Mouse (Mus musculus) lung, adult 2 months (tissue): Measurements from ENCODE around the gene Tut7.

ENCODE experiments used
- CTCF ChIP-seq: fragments of 200-500 bp; IDR thresholded peaks from 2 replicates; pipeline ENCODE4 v1.5.1; 2011; ENCODE audit warnings: mild to moderate bottlenecking, low read length, control low read depth; ENCODE audit not compliant: insufficient read depth
- POLR2A ChIP-seq: fragments of 200-500 bp; IDR thresholded peaks from 2 replicates; pipeline ENCODE4 v1.6.1; 2011; ENCODE audit warnings: low read depth, mild to moderate bottlenecking, control low read depth, low read length, borderline replicate concordance; ENCODE audit errors: extremely low read depth

DNA sequence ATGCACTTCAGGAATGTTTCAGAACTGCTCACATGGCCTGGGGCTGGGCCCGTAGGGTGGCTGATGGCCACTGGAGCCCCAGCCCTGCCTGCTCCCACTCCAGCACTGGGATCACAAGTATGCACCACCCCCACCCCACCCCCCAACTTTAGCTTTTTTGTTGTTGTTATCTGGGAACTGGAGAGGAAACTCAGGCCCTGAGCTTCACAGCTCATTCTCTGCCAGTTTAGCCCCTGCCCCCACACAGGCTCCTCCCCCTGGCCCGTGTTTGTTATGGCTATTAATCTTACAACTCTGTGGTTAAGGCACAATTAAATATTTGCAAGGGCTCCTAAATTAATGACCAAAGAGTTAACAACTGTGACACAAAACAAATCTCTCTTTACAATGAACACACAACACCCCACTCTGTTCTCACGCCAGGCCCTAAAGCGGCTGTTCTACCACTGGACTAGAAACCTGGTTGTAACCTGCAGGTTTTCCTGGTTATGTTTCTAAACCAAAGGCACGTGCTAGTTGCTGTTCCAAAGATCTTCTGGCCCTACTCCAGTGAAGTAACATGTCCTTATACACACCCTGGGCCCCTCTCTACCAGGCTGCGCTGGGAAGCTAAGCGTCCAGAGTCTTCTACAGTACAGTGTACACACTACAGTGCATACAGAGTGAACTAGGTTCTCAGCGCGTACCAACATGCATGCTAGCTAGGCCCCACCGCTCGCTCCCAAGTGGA lies 56.0 kb downstream of the Tut7 start:
- TF ChIP-seq CTCF (no peak), POLR2A (no peak)
